Mouse (Mus musculus): ENCODE measurements around the gene Tmem11.
"Not testable (repeated sequence)": the region's sequence is repeated elsewhere in the genome, so short reads cannot be mapped to it uniquely, and the experiment has no call there.

The Tmem11 gene

GRCm38 (mm10) chr11:60886986-60887385, 7.9 kb upstream of the Tmem11 start:
- not testable (repeated sequence) for DNase-seq (ENCODE audit: extremely low spot score, low spot score)

- DNase-seq (ENCODE audit: extremely low spot score, low spot score), result no peak
Measured at GRCm38 (mm10) chr11:60882386-60882785, 3.3 kb upstream of the Tmem11 start.

GRCm38 (mm10) chr11:60880559-60880958, 1.5 kb upstream of the Tmem11 start:
- DNase-seq (ENCODE audit: extremely low spot score, low spot score), result no peak

- DNase-seq (ENCODE audit: extremely low spot score, low spot score), result no peak
Measured at GRCm38 (mm10) chr11:60879423-60879822, 351 bp upstream of the Tmem11 start.

- DNase-seq (ENCODE audit: extremely low spot score, low spot score), result no peak
Measured at GRCm38 (mm10) chr11:60878056-60878612, 938 bp downstream of the Tmem11 start.

GRCm38 (mm10) chr11:60873101-60873500, 6.0 kb downstream of the Tmem11 start:
- DNase-seq (ENCODE audit: extremely low spot score, low spot score), result no peak

GRCm38 (mm10) chr11:60871409-60871808, 7.7 kb downstream of the Tmem11 start:
- DNase-seq (ENCODE audit: extremely low spot score, low spot score), result no peak

- DNase-seq (ENCODE audit: extremely low spot score, low spot score), result not testable (repeated sequence)
Measured at GRCm38 (mm10) chr11:60869471-60869870, 9.6 kb downstream of the Tmem11 start.

- DNase-seq (ENCODE audit: extremely low spot score, low spot score), result no peak
Measured at GRCm38 (mm10) chr11:60867904-60868303, 11.2 kb downstream of the Tmem11 start.

GRCm38 (mm10) chr11:60867456-60867855, 11.6 kb downstream of the Tmem11 start:
- DNase-seq (ENCODE audit: extremely low spot score, low spot score), result no peak

- no peak for DNase-seq (ENCODE audit: extremely low spot score, low spot score)
Measured at GRCm38 (mm10) chr11:60866021-60866420, 13.1 kb downstream of the Tmem11 start.

GRCm38 (mm10) chr11:60864916-60865315, 14.2 kb downstream of the Tmem11 start:
- DNase-seq (ENCODE audit: extremely low spot score, low spot score), result no peak

- DNase-seq (ENCODE audit: extremely low spot score, low spot score), result no peak
Measured at GRCm38 (mm10) chr11:60864166-60864565, 14.9 kb downstream of the Tmem11 start.

- no peak for DNase-seq (ENCODE audit: extremely low spot score, low spot score)
Measured at GRCm38 (mm10) chr11:60863196-60863595, 15.9 kb downstream of the Tmem11 start.

- no peak for DNase-seq (ENCODE audit: extremely low spot score, low spot score)
Measured at GRCm38 (mm10) chr11:60861993-60862392, 17.1 kb downstream of the Tmem11 start.

- DNase-seq (ENCODE audit: extremely low spot score, low spot score), result no peak
Measured at GRCm38 (mm10) chr11:60856587-60856986, 22.5 kb downstream of the Tmem11 start.

- no peak for DNase-seq (ENCODE audit: extremely low spot score, low spot score)
Measured at GRCm38 (mm10) chr11:60845415-60845814, 33.7 kb downstream of the Tmem11 start.

GRCm38 (mm10) chr11:60843412-60843811, 35.7 kb downstream of the Tmem11 start:
- DNase-seq (ENCODE audit: extremely low spot score, low spot score), result no peak

- DNase-seq (ENCODE audit: extremely low spot score, low spot score), result no peak
Measured at GRCm38 (mm10) chr11:60841467-60842200, 37.4 kb downstream of the Tmem11 start.

- no peak for DNase-seq (ENCODE audit: extremely low spot score, low spot score)
Measured at GRCm38 (mm10) chr11:60837644-60838406, 41.2 kb downstream of the Tmem11 start.

- no peak for DNase-seq (ENCODE audit: extremely low spot score, low spot score)
Measured at GRCm38 (mm10) chr11:60836897-60837296, 42.2 kb downstream of the Tmem11 start.

- DNase-seq (ENCODE audit: extremely low spot score, low spot score), result peak; percentile 78
Measured at GRCm38 (mm10) chr11:60830433-60831052, 48.5 kb downstream of the Tmem11 start, which contains the start of gene Dhrs7b. Dhrs7b (plus strand) TSS chr11:60830631.
